Mouse (Mus musculus) liver, embryonic 12.5 days (tissue): ENCODE results near the gene Spsb4. TPM values are rescaled to one million over a fixed set of nuclear protein-coding genes. Genes with fewer than 3 reads are reported as not detected.

Experiments
- ATAC-seq: fragments of 200-750 bp; cut with Nextera tagmentation; 2 replicates; pipeline ENCODE4 v1.8.0; 2017; ENCODE audit warnings: moderate number of reproducible peaks, mild to moderate bottlenecking, moderate library complexity
- H3K27ac ChIP-seq: fragments of 300-500 bp; sonication (generic); 2 replicates; pipeline ENCODE4 v1.5.1; 2016; ENCODE audit warnings: mild to moderate bottlenecking
- H3K27me3 ChIP-seq: fragments of 300-500 bp; sonication (generic); replicated peaks from 2 replicates; pipeline ENCODE4 v1.6.1; 2016; ENCODE audit warnings: mild to moderate bottlenecking, moderate library complexity
- H3K36me3 ChIP-seq: fragments of 300-500 bp; sonication (generic); 2 replicates; pipeline ENCODE4 v1.6.1; 2016; ENCODE audit warnings: mild to moderate bottlenecking, moderate library complexity
- H3K4me1 ChIP-seq: fragments of 300-500 bp; sonication (generic); 2 replicates; pipeline ENCODE4 v1.6.1; 2016
- H3K4me2 ChIP-seq: fragments of 300-500 bp; sonication (generic); 2 replicates; pipeline ENCODE4 v1.6.1; 2016; ENCODE audit warnings: mild to moderate bottlenecking, moderate library complexity
- H3K4me3 ChIP-seq: fragments of 300-500 bp; sonication (generic); 2 replicates; pipeline ENCODE4 v1.5.1; 2016; ENCODE audit warnings: mild to moderate bottlenecking, moderate library complexity
- H3K9ac ChIP-seq: fragments of 300-500 bp; sonication (generic); 2 replicates; pipeline ENCODE4 v1.6.1; 2016; ENCODE audit warnings: mild to moderate bottlenecking, moderate library complexity
- H3K9me3 ChIP-seq: fragments of 300-500 bp; sonication (generic); replicated peaks from 2 replicates; pipeline ENCODE4 v1.6.1; 2016; ENCODE audit warnings: mild to moderate bottlenecking, moderate library complexity
- WGBS: fragments of 180-500 bp; shearing (Covaris S2); methylation state at CpG from one replicate; pipeline ENCODE4 v1.1.7; 2016; ENCODE audit not compliant: insufficient replicate concordance; 5-methylcytosine and 5-hydroxymethylcytosine counted together
- polyA plus RNA-seq: library from polyadenylated mRNA; unstranded; fragments of >200 nt; fragmentation: Nextera tagmentation; extraction: Ambion mirVana; gene quantifications from 2 replicates; pipeline ENCODE4 v1.2.1, GENCODE M21; 2016

The Spsb4 gene
- polyA plus RNA-seq, 1 experiment from 2014 or later: 2.3 TPM

GRCm38 (mm10) chr9:96958009-96958615 lies 60.5 kb downstream of the Spsb4 start:
- 0 out of 2 replicates have a peak, but pooled peaks cover 3% of the 10 kb centered on the region for H3K4me1 ChIP-seq
- H3K36me3 ChIP-seq: no peaks in the 10 kb centered on the region
- no peak overlapping the region for H3K4me3 ChIP-seq
- H3K9me3 ChIP-seq: no peaks in the 10 kb centered on the region
- peaks cover 33% of the 10 kb centered on the region for H3K27me3 ChIP-seq
- no peak overlapping the region for H3K27ac ChIP-seq
- H3K9ac ChIP-seq: no peak overlapping the region
- no peak for ATAC-seq
- WGBS: 34% methylated on average over 6 of the region's 6 CpGs
- no peak overlapping the region for H3K4me2 ChIP-seq

- no peak overlapping the region for H3K4me2 ChIP-seq
These were observed 61.3 kb downstream of the Spsb4 start for GRCm38 (mm10) chr9:96957298-96957865.

GRCm38 (mm10) chr9:96956646-96957297 lies 61.9 kb downstream of the Spsb4 start:
- H3K9ac ChIP-seq: no peak overlapping the region
- no peak for ATAC-seq
- H3K4me2 ChIP-seq: no peak overlapping the region
- 0 out of 2 replicates have a peak, but pooled peaks cover 3% of the 10 kb centered on the region for H3K4me1 ChIP-seq
- H3K27me3 ChIP-seq: peaks cover 31% of the 10 kb centered on the region
- no peaks in the 10 kb centered on the region for H3K36me3 ChIP-seq
- 46% methylated on average over 6 of the region's 6 CpGs for WGBS
- H3K4me3 ChIP-seq: no peak overlapping the region
- H3K9me3 ChIP-seq: no peaks in the 10 kb centered on the region
- H3K27ac ChIP-seq: no peak overlapping the region

More at GRCm38 (mm10) chr9:96957298-96957865, 61.3 kb downstream of the Spsb4 start:
- no peak overlapping the region for H3K4me3 ChIP-seq
- no peaks in the 10 kb centered on the region for H3K36me3 ChIP-seq
- no peak overlapping the region for H3K9ac ChIP-seq
- H3K4me1 ChIP-seq: 0 out of 2 replicates have a peak, but pooled peaks cover 3% of the 10 kb centered on the region
- H3K9me3 ChIP-seq: no peaks in the 10 kb centered on the region
- peaks cover 29% of the 10 kb centered on the region for H3K27me3 ChIP-seq
- ATAC-seq: no peak
- H3K27ac ChIP-seq: no peak overlapping the region
- WGBS: 33% methylated on average over 6 of the region's 6 CpGs

- H3K9me3 ChIP-seq: no peaks in the 10 kb centered on the region
- H3K27ac ChIP-seq: no peak overlapping the region
- no peak overlapping the region for H3K9ac ChIP-seq
- H3K27me3 ChIP-seq: peaks cover 43% of the 10 kb centered on the region
- no peaks in the 10 kb centered on the region for H3K36me3 ChIP-seq
- ATAC-seq: no peak
- H3K4me1 ChIP-seq: 0 out of 2 replicates have a peak, but pooled peaks cover 3% of the 10 kb centered on the region
- no peak overlapping the region for H3K4me2 ChIP-seq
- no peak overlapping the region for H3K4me3 ChIP-seq
- 71% methylated on average over 15 of the region's 15 CpGs for WGBS
These were observed 64.4 kb downstream of the Spsb4 start for GRCm38 (mm10) chr9:96954063-96954809.

- Histone ChIP-seq H3K27me3 (peaks cover 51% of the 10 kb centered on the region), H3K4me2 (no peak overlapping the region), H3K9ac (no peak overlapping the region), H3K4me3 (no peak overlapping the region), H3K36me3 (no peaks in the 10 kb centered on the region), H3K9me3 (no peaks in the 10 kb centered on the region), H3K27ac (no peak overlapping the region), H3K4me1 (0 out of 2 replicates have a peak, but pooled peaks cover 3% of the 10 kb centered on the region)
- no peak for ATAC-seq
- WGBS: 69% methylated on average over 8 of the region's 8 CpGs
These were observed 65.2 kb downstream of the Spsb4 start for GRCm38 (mm10) chr9:96953443-96953842.

GRCm38 (mm10) chr9:96952310-96952975 lies 66.2 kb downstream of the Spsb4 start:
- 40% methylated on average over 9 of the region's 9 CpGs for WGBS
- H3K27ac ChIP-seq: no peak overlapping the region
- H3K4me3 ChIP-seq: no peak overlapping the region
- no peaks in the 10 kb centered on the region for H3K36me3 ChIP-seq
- H3K9me3 ChIP-seq: no peaks in the 10 kb centered on the region
- no peak overlapping the region for H3K4me2 ChIP-seq
- no peaks in the 10 kb centered on the region for H3K4me1 ChIP-seq
- no peak overlapping the region for H3K9ac ChIP-seq
- no peak for ATAC-seq
- peaks cover 61% of the 10 kb centered on the region for H3K27me3 ChIP-seq

GRCm38 (mm10) chr9:96949551-96949950 lies 69.1 kb downstream of the Spsb4 start:
- no peak overlapping the region for H3K9ac ChIP-seq
- H3K9me3 ChIP-seq: no peaks in the 10 kb centered on the region
- H3K27ac ChIP-seq: no peak overlapping the region
- no peaks in the 10 kb centered on the region for H3K4me1 ChIP-seq
- 76% methylated on average over 9 of the region's 9 CpGs for WGBS
- H3K27me3 ChIP-seq: peaks cover 56% of the 10 kb centered on the region
- H3K4me3 ChIP-seq: no peak overlapping the region
- H3K36me3 ChIP-seq: no peaks in the 10 kb centered on the region
- no peak overlapping the region for H3K4me2 ChIP-seq
- no peak for ATAC-seq

GRCm38 (mm10) chr9:96948546-96948945 lies 70.1 kb downstream of the Spsb4 start:
- Histone ChIP-seq H3K4me3 (no peak overlapping the region), H3K9me3 (no peaks in the 10 kb centered on the region), H3K9ac (no peak overlapping the region), H3K27ac (no peak overlapping the region), H3K4me2 (no peak overlapping the region), H3K36me3 (no peaks in the 10 kb centered on the region), H3K4me1 (no peaks in the 10 kb centered on the region), H3K27me3 (peaks cover 56% of the 10 kb centered on the region)
- no peak for ATAC-seq
- WGBS: 70% methylated on average over 5 of the region's 5 CpGs

GRCm38 (mm10) chr9:96947171-96947570 lies 71.5 kb downstream of the Spsb4 start:
- Histone ChIP-seq H3K9me3 (no peaks in the 10 kb centered on the region), H3K36me3 (no peaks in the 10 kb centered on the region), H3K27me3 (peaks cover 68% of the 10 kb centered on the region), H3K27ac (no peak overlapping the region), H3K4me1 (no peaks in the 10 kb centered on the region), H3K9ac (no peak overlapping the region), H3K4me2 (no peak overlapping the region), H3K4me3 (no peak overlapping the region)
- ATAC-seq: no peak
- 64% methylated on average over 5 of the region's 5 CpGs for WGBS

- no peak overlapping the region for H3K4me2 ChIP-seq
- no peak overlapping the region for H3K4me3 ChIP-seq
- H3K36me3 ChIP-seq: no peaks in the 10 kb centered on the region
- no peaks in the 10 kb centered on the region; the same call in 1 of the 2 replicates for H3K9me3 ChIP-seq
- whole genome bisulfite sequencing: 68% methylated on average over 16 of the region's 16 CpGs
- no peak overlapping the region for H3K9ac ChIP-seq
- H3K27ac ChIP-seq: no peak overlapping the region
- no peaks in the 10 kb centered on the region for H3K4me1 ChIP-seq
- no peak for ATAC-seq
- peaks cover 61% of the 10 kb centered on the region for H3K27me3 ChIP-seq
These were observed 74.1 kb downstream of the Spsb4 start for GRCm38 (mm10) chr9:96944517-96944916.

- ATAC-seq: no peak
- H3K27me3 ChIP-seq: peaks cover 52% of the 10 kb centered on the region
- H3K36me3 ChIP-seq: no peaks in the 10 kb centered on the region
- no peak overlapping the region for H3K9ac ChIP-seq
- no peak overlapping the region for H3K4me2 ChIP-seq
- 59% methylated on average over 3 of the region's 3 CpGs for WGBS
- H3K4me1 ChIP-seq: no peaks in the 10 kb centered on the region
- no peak overlapping the region for H3K27ac ChIP-seq
- no peak overlapping the region for H3K4me3 ChIP-seq
- H3K9me3 ChIP-seq: no peaks in the 10 kb centered on the region; the same call in 1 of the 2 replicates
These were observed 75.7 kb downstream of the Spsb4 start for GRCm38 (mm10) chr9:96942975-96943374.
